Mouse (Mus musculus): ENCODE measurements around the gene Ptch2. TPM values are rescaled to one million over a fixed set of nuclear protein-coding genes. Genes with fewer than 3 reads are reported as not detected.

Gene Ptch2
- polyA plus RNA-seq, 1 experiment from 2014 or later = 5.3 TPM

Small RNA genes lying within 50 kb of the gene (microRNA-seq; reads per million reads assigned to microRNA genes)
- not detected for gene Gm22398

Other genes starting within 250 kb of the Ptch2 start
- 9.6 and 10.6 TPM in 2 replicates for gene Zswim5, start 218.7 kb upstream of the Ptch2 start, polyA plus RNA-seq (2016; fragmentation: Nextera tagmentation; extraction: Ambion mirVana)
- gene Urod, start 101.7 kb upstream of the Ptch2 start, polyA plus RNA-seq (2016; fragmentation: Nextera tagmentation; extraction: Ambion mirVana) = 78.7 and 85.3 TPM in 2 replicates
- gene Hectd3, start 100.8 kb upstream of the Ptch2 start, polyA plus RNA-seq (2016; fragmentation: Nextera tagmentation; extraction: Ambion mirVana) = 16.7 and 17.8 TPM in 2 replicates
- gene Eif2b3, start 76.7 kb upstream of the Ptch2 start, polyA plus RNA-seq (2016; fragmentation: Nextera tagmentation; extraction: Ambion mirVana) = 43.1 and 44.1 TPM in 2 replicates
- gene Btbd19, start 29.6 kb downstream of the Ptch2 start, polyA plus RNA-seq (2016; fragmentation: Nextera tagmentation; extraction: Ambion mirVana) = 3.8 and 4.2 TPM in 2 replicates
- gene Tctex1d4, start 30.7 kb downstream of the Ptch2 start, polyA plus RNA-seq (2016; fragmentation: Nextera tagmentation; extraction: Ambion mirVana) = not detected in 2 replicates
- gene Plk3, start 37.9 kb downstream of the Ptch2 start, polyA plus RNA-seq (2016; fragmentation: Nextera tagmentation; extraction: Ambion mirVana) = 33.1 and 40.4 TPM in 2 replicates
- 573 and 608 TPM in 2 replicates for gene Rps8, start 60.2 kb downstream of the Ptch2 start, polyA plus RNA-seq (2016; fragmentation: Nextera tagmentation; extraction: Ambion mirVana)
- gene Kif2c, start 86.6 kb downstream of the Ptch2 start, polyA plus RNA-seq (2016; fragmentation: Nextera tagmentation; extraction: Ambion mirVana) = 73.7 and 78.0 TPM in 2 replicates
- 7.1 TPM in 2 replicates for gene Tmem53, start 155.9 kb downstream of the Ptch2 start, polyA plus RNA-seq (2016; fragmentation: Nextera tagmentation; extraction: Ambion mirVana)
- gene Armh1, start 156.1 kb downstream of the Ptch2 start, polyA plus RNA-seq (2016; fragmentation: Nextera tagmentation; extraction: Ambion mirVana) = 0.32 and 0.47 TPM in 2 replicates